Mouse (Mus musculus): ENCODE data around the gene Cpeb4.
"Not testable (repeated sequence)": the region's sequence is repeated elsewhere in the genome, so short reads cannot be mapped to it uniquely, and the experiment has no call there.

The Cpeb4 gene

GRCm38 (mm10) chr11:31871911-31872310 lies at the start of gene Cpeb4:
TSS of gene Cpeb4 (plus strand) at chr11:31872211.
- no peak for DNase-seq

- no peak for DNase-seq
Measured at GRCm38 (mm10) chr11:31822556-31822955, 49.5 kb upstream of the Cpeb4 start.

- DNase-seq = no peak
Measured at GRCm38 (mm10) chr11:31823513-31823912, 48.5 kb upstream of the Cpeb4 start.

DNA sequence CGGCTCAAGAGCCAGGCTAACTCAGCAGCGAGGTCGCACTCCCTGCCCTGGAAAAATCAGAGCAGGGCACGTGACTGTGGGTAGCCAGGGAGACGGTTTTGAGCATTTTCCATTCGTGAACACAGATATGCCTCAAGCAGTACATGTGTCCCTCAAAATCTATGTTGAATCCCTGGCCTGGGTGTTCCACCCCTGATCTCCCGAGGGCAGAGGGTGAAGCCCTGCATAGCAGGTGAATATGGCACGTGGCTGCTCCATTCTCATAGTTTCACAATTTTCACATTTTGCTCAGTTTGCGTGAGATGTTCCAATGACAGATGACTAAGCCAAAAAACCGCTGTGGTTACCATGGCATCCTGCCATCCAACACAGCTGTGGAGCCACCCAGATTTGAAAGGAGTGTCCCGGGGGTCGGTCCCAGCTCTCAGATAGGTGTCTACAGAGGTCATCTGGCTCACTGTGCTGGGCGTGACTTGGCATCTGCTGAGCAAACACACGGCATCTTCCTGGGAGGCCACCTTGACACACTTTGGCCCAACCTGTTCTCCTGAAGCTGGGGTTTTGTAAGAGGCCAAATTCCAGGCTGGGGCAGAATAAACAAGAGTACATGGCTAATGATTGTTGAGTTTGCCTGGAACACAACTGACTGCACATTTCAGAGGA lies 47.4 kb upstream of the Cpeb4 start:
- peak; percentile 67 to 73 for DNase-seq

GRCm38 (mm10) chr11:31828011-31828770 lies 43.8 kb upstream of the Cpeb4 start:
- no peak for DNase-seq

DNA sequence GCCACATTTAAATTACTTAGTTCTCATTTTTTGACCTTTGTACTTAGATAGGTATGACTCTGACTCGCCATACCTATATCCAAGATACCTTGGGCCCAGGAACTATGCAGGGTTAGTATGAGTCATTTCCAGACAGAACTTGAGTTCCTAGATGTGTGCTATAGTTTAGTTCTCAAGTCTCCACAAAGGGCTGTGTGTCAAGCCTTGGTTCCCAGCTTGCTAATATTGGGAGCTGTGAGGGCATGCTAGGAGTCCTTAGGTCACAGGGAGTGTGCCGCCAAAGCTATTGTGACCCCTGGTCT lies 43.3 kb upstream of the Cpeb4 start:
- no peak for DNase-seq

GRCm38 (mm10) chr11:31830213-31831151 lies 41.5 kb upstream of the Cpeb4 start:
- no peak for DNase-seq

DNA sequence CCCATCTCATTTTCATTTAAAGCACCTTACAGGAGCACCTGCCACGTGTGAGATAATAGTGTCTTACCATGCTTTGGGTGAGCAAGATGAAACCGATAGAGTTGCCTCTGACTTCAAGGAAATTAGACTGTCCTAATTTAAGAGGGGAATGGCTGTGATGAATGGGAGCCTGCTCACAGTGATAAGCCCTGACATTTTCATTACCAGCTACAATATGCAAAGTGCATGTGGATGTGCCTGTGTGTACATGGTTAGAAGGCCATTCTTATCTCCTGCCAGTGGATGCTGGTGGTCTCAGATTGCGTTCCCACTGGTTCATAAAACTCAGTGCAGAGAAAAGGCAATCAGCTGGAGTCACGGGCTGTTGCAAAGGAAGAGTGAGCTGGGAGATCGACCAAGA lies 40.6 kb upstream of the Cpeb4 start:
- DNase-seq = no peak

- DNase-seq = no peak
Measured at GRCm38 (mm10) chr11:31831983-31832382, 40.0 kb upstream of the Cpeb4 start.

- DNase-seq = no peak
Measured at GRCm38 (mm10) chr11:31832439-31832980, 39.5 kb upstream of the Cpeb4 start.

DNA sequence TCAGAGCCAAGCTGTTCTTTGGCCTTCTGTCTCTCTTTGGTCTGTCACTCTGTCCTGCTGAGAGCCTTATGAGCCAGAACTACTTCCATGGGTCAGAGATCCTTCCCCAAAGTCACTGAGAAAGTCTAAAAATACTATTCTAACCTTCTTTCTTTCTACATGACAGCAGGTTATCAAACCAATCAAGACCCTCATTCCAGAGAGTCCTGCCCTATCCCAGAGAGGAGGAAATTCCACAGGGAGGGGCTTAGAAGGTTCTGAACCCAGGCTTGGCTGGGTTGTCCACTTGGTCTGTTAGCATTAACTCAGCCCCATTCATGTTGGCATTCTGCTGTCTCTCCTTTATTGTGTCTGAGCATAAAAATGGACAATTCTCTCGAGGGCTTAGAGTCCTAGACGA lies 38.5 kb upstream of the Cpeb4 start:
- DNase-seq = no peak

GRCm38 (mm10) chr11:31835352-31835751 lies 36.7 kb upstream of the Cpeb4 start:
- DNase-seq = no peak

GRCm38 (mm10) chr11:31837243-31837642 lies 34.8 kb upstream of the Cpeb4 start:
- DNase-seq = peak in 1 of 2 experiments; percentile 53

DNA sequence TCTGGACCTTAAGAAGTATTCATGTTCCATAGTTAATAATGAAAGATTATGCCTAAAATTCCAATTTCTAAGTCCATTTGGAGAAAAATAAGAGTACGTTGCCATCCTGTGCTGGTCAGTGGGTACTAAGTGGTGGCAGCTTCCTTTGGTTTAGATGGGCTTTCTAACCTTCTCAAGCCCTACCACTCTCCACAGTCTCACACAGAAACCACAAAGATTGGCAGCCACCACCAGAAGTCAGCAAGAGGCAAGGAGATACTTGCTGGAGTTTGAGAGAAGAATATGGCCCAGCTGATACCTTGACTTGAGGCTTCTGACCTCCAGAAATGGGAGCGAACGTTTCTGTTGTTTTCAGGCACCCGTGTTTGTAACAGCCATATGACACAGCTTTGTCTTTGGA lies 34.3 kb upstream of the Cpeb4 start:
- DNase-seq = no peak

DNA sequence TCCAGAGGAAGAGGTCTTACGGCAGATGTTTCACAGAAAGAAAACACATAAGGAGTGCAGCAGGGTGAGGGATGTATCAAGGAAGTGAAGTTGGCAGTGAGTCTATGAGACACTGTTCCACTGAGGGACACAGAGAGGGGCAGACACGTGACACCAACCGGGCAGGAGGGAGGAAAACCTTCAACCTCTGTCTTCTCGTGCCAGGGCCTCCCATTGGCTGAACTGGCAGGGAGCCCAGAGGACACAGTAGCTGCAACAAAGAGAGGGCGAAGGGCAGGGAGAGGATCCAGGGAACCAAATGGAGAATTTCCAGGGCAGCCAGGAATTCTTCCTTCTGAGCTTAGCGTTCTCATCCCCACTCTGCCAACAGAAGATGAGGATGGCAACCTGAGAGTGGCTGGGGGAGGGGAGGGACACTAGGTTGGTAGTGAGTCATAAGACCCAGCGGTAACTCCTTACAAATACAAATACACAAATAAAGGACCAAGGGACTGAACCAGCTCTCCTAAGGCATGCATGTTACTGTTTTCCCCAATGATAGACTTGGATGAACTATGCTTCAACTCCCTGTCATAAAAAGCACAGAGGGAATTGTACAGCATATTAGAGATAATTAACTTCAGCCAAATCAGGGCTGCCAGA lies 33.4 kb upstream of the Cpeb4 start:
- peak; percentile 76 to 78 for DNase-seq

DNA sequence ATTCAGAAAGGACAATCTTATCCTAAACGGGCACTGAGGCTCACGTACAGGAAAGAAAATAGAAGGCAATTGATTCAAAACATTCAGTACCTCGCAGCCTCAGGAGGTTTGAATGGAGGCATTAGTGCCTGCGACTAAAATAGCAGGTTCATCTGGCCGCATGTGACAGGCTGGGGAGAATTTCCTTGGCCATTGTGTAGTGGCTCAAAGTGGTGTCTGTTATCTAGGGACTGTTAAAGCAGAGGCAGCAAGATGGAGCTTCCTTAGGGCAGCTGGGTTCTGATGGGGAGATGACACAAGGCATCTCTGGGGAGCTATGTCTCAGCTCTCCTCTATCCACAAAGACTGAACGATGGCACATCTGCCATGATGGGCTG lies 32.9 kb upstream of the Cpeb4 start:
- DNase-seq = peak in 1 of 2 experiments; percentile 38

- no peak for DNase-seq
Measured at GRCm38 (mm10) chr11:31842171-31842959, 29.6 kb upstream of the Cpeb4 start.

GRCm38 (mm10) chr11:31843177-31843833 lies 28.7 kb upstream of the Cpeb4 start:
- DNase-seq = no peak

DNA sequence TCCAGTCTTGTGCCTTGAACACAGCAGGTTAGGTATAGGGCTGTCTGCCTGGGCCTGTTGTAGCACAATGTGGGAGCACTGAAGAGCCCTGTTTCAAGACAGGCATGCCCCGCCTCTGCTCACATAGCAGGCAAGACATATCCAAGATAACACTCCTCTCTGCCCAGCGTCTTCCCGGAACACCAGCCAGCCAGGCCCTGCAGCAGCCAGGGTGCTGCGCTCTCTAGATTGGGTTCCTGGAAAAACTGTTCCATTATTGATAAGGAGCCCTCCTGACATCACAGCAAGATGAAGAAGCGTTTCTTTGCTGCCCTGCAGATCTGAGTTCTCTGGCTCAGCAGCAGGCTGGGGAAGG lies 28.2 kb upstream of the Cpeb4 start:
- no peak for DNase-seq

GRCm38 (mm10) chr11:31845111-31845510 lies 26.9 kb upstream of the Cpeb4 start:
- DNase-seq = not testable (repeated sequence)

GRCm38 (mm10) chr11:31846771-31847468 lies 25.1 kb upstream of the Cpeb4 start:
- DNase-seq = no peak

Data from cerebellum, postnatal 36 days (tissue).